8 mouse cellular contexts compared by ENCODE assay signal in genomic region chr15:101266132-101266963, GRCm38 (mm10). TPM values are rescaled to one million over a fixed set of nuclear protein-coding genes. Genes with fewer than 3 reads are reported as not detected.
DNase-seq lines count a peak whose midpoint lies in the region; ATAC-seq and TF ChIP-seq lines count a peak whose summit lies in the region.

No protein-coding gene starts in this region.

- WGBS in intestine, postnatal 0 days, result 3% methylated on average over 55 of the region's 57 CpGs
- WGBS in midbrain, embryonic 11.5 days, result under 1% methylated on average over 46 of the region's 57 CpGs

- no peaks in the 10 kb centered on the region for H3K4me1 ChIP-seq in intestine, postnatal 0 days (replicated peaks; ENCODE audit: control insufficient read depth, insufficient read depth, low read length)
- H3K4me1 ChIP-seq in midbrain, embryonic 11.5 days (ENCODE audit: control insufficient read depth, insufficient read depth, low read length), result peaks cover 10% of the 10 kb centered on the region

- H3K4me3 ChIP-seq in intestine, postnatal 0 days (ENCODE audit: low read depth, low read length), result peak overlapping the region; percentile 57
- H3K4me3 ChIP-seq in midbrain, embryonic 11.5 days (ENCODE audit: low read depth, low read length), result peak overlapping the region; percentile 44

- H3K27ac ChIP-seq in intestine, postnatal 0 days (ENCODE audit: low read depth, low read length), result peak overlapping the region; percentile 10; the same call in 1 of the 2 replicates
- H3K27ac ChIP-seq in midbrain, embryonic 11.5 days (ENCODE audit: low read depth, low read length), result no peak overlapping the region

- H3K4me2 ChIP-seq in intestine, postnatal 0 days (replicated peaks; ENCODE audit: low read depth), result peak overlapping the region; percentile 89
- peak overlapping the region; percentile 85 for H3K4me2 ChIP-seq in midbrain, embryonic 11.5 days

- TF ChIP-seq CTCF in intestine, postnatal 0 days (IDR thresholded peaks at IDR 0.05; ENCODE audit: low read depth), result peak; percentile 49

- intact Hi-C loops in left cerebral cortex, postnatal 4 days (cut with DNase I), result no loop called here

- no peaks in the 10 kb centered on the region for H3K9me3 ChIP-seq in intestine, postnatal 0 days (ENCODE audit: control insufficient read depth)
- H3K9me3 ChIP-seq in midbrain, embryonic 11.5 days (ENCODE audit: control insufficient read depth, low read length), result no peaks in the 10 kb centered on the region

- ATAC-seq in intestine, postnatal 0 days, result peak; percentile 79
- ATAC-seq in midbrain, embryonic 11.5 days (ENCODE audit: low FRiP score), result peak; percentile 54

- H3K27me3 ChIP-seq in intestine, postnatal 0 days (replicated peaks; ENCODE audit: control insufficient read depth, insufficient read depth, low read length), result 0 out of 2 replicates have a peak, but pooled peaks cover 9% of the 10 kb centered on the region
- H3K27me3 ChIP-seq in midbrain, embryonic 11.5 days (ENCODE audit: control insufficient read depth, insufficient read depth, low read length), result peaks cover 19% of the 10 kb centered on the region

- 0 out of 2 replicates have a peak, but pooled peaks cover 4% of the 10 kb centered on the region for H3K36me3 ChIP-seq in intestine, postnatal 0 days (ENCODE audit: control insufficient read depth, insufficient read depth)
- H3K36me3 ChIP-seq in midbrain, embryonic 11.5 days (ENCODE audit: control insufficient read depth, insufficient read depth, low read length), result no peaks in the 10 kb centered on the region

- peak overlapping the region; percentile 35 for H3K9ac ChIP-seq in intestine, postnatal 0 days (ENCODE audit: low read depth, low read length)
- H3K9ac ChIP-seq in midbrain, embryonic 11.5 days (ENCODE audit: low read length), result peak overlapping the region; percentile 47

- DNase-seq in adipocyte (ENCODE audit: low spot score), result peak; percentile 86
- DNase-seq in embryo, embryonic 10.5 days (ENCODE audit: low spot score), result peak; percentile 83
- peak; percentile 91 to 94 for DNase-seq in gastrocnemius, postnatal 4 days (ENCODE audit: low spot score in 2 of 2)
- DNase-seq in left cerebral cortex, postnatal 4 days, result peak; percentile 76
- peak; percentile 93 for DNase-seq in midbrain, embryonic 11.5 days (ENCODE audit: low spot score, missing footprints)
- DNase-seq in right cerebral cortex, postnatal 4 days, result peak; percentile 86
- DNase-seq in yolk sac, embryonic 10.5 days (ENCODE audit: low spot score), result peak; percentile 82

RNA-seq across cellular contexts. Expression of gene Nr4a1, which starts 12.3 kb away (rescaled TPM):
- total RNA-seq in gastrocnemius, postnatal 4 days (2021), result 10 to 100 TPM; 25.3 to 26.0 TPM
- polyA plus RNA-seq in intestine, postnatal 0 days (2015; fragmentation: Nextera tagmentation; extraction: Ambion mirVana), result 5.9 and 10.0 TPM in 2 replicates
- total RNA-seq in left cerebral cortex, postnatal 4 days (2021), result 10 to 100 TPM; 20.1 to 22.6 TPM
- 1.3 TPM in 2 replicates for polyA plus RNA-seq in midbrain, embryonic 11.5 days (2014; fragmentation: Nextera tagmentation; extraction: Ambion mirVana)

RNA-seq across cellular contexts. Expression of gene Atg101, which starts 17.7 kb away (rescaled TPM):
- total RNA-seq in gastrocnemius, postnatal 4 days (2021), result 10 to 100 TPM; 24.8 to 25.8 TPM
- polyA plus RNA-seq in intestine, postnatal 0 days (2015; fragmentation: Nextera tagmentation; extraction: Ambion mirVana), result 46.5 and 50.9 TPM in 2 replicates
- 10 to 100 TPM; 36.5 to 37.1 TPM for total RNA-seq in left cerebral cortex, postnatal 4 days (2021)
- polyA plus RNA-seq in midbrain, embryonic 11.5 days (2014; fragmentation: Nextera tagmentation; extraction: Ambion mirVana), result 57.9 and 67.4 TPM in 2 replicates

RNA-seq across cellular contexts. Expression of gene 6030408B16Rik, which starts 26.7 kb away (rescaled TPM):
- under 1 TPM in 1 of 2 experiments, not detected in 1; 0.59 TPM for total RNA-seq in gastrocnemius, postnatal 4 days (2021)
- 0.48 and 0.77 TPM in 2 replicates for polyA plus RNA-seq in intestine, postnatal 0 days (2015; fragmentation: Nextera tagmentation; extraction: Ambion mirVana)
- under 1 TPM in 1 of 2 experiments, not detected in 1; 0.56 TPM for total RNA-seq in left cerebral cortex, postnatal 4 days (2021)
- 0.33 TPM in 1 of 2 replicates, not detected in the other for polyA plus RNA-seq in midbrain, embryonic 11.5 days (2014; fragmentation: Nextera tagmentation; extraction: Ambion mirVana)

RNA-seq across cellular contexts. Expression of gene Grasp, which starts 42.4 kb away (rescaled TPM):
- total RNA-seq in gastrocnemius, postnatal 4 days (2021), result 10 to 100 TPM; 14.1 to 14.7 TPM
- 1.7 and 2.0 TPM in 2 replicates for polyA plus RNA-seq in intestine, postnatal 0 days (2015; fragmentation: Nextera tagmentation; extraction: Ambion mirVana)
- total RNA-seq in left cerebral cortex, postnatal 4 days (2021), result 10 to 100 TPM; 12.3 to 13.5 TPM
- polyA plus RNA-seq in midbrain, embryonic 11.5 days (2014; fragmentation: Nextera tagmentation; extraction: Ambion mirVana), result 3.6 and 4.5 TPM in 2 replicates
